Mouse (Mus musculus): ENCODE data around the gene Gm44973. TPM values are rescaled to one million over a fixed set of nuclear protein-coding genes. Genes with fewer than 3 reads are reported as not detected.
A peak's percentile ranks its signal among the peaks of the same experiment; 100 is the strongest.
"Not testable (repeated sequence)": the region's sequence is repeated elsewhere in the genome, so short reads cannot be mapped to it uniquely, and the experiment has no call there.

Gene Gm44973
- total and polyA plus RNA-seq, 3 experiments: not detected

GRCm38 (mm10) chr7:4996003-4996895 lies 19.0 kb upstream of the Gm44973 start, which contains the start of gene Zfp579:
Zfp579 (minus strand) TSS chr7:4996158.
- intact Hi-C loops (cut with DNase I): loop anchor here (2.0 kb wide), 2 partner anchors 17 to 55 kb away; partner anchors contain the start of gene Zfp580
- no peaks in the 10 kb centered on the region for H3K36me3 ChIP-seq (ENCODE audit: control insufficient read depth, insufficient read depth, low read length)
- peak within 1 kb of the TSS; percentile 75 for H3K27ac ChIP-seq
- H3K4me3 ChIP-seq: peak within 1 kb of the TSS; percentile 78
- DNase-seq: peak; percentile 88 to 93
- WGBS: 4% methylated on average over 20 of the region's 26 CpGs
- peak within 1 kb of the TSS; percentile 88 for H3K9ac ChIP-seq (ENCODE audit: low read depth, low read length)
- no peaks in the 10 kb centered on the region for H3K79me2 ChIP-seq (replicated peaks; ENCODE audit: control insufficient read depth, insufficient read depth, low read length)
- no peaks in the 10 kb centered on the region for H3K27me3 ChIP-seq (ENCODE audit: control insufficient read depth, insufficient read depth, low read length)
- 0 out of 2 replicates have a peak, but pooled peaks have one; percentile 67 for TF ChIP-seq EP300 (IDR thresholded peaks at IDR 0.05; ENCODE audit: insufficient read depth, low read depth, low read length)
- no peak for TF ChIP-seq CTCF (IDR thresholded peaks at IDR 0.05)
- peak; percentile 34; the same call in 1 of the 2 replicates for TF ChIP-seq POLR2A (IDR thresholded peaks at IDR 0.05; ENCODE audit: insufficient read depth, low read depth, low read length)
- peaks cover 5% of the 10 kb centered on the region for H3K4me1 ChIP-seq (ENCODE audit: control insufficient read depth, insufficient read depth, low read length)

- peaks cover 5% of the 10 kb centered on the region for H3K4me1 ChIP-seq (ENCODE audit: control insufficient read depth, insufficient read depth, low read length)
- TF ChIP-seq EP300 (IDR thresholded peaks at IDR 0.05; ENCODE audit: insufficient read depth, low read depth, low read length) (no peak), CTCF (IDR thresholded peaks at IDR 0.05) (no peak), POLR2A (IDR thresholded peaks at IDR 0.05; ENCODE audit: insufficient read depth, low read depth, low read length) (no peak)
- no peaks in the 10 kb centered on the region for H3K27me3 ChIP-seq (ENCODE audit: control insufficient read depth, insufficient read depth, low read length)
- H3K9ac ChIP-seq (ENCODE audit: low read depth, low read length): no peak overlapping the region
- intact Hi-C loops (cut with DNase I): loop anchor here (2.0 kb wide), 2 partner anchors 16 to 54 kb away; partner anchors contain the start of gene Zfp580
- H3K36me3 ChIP-seq (ENCODE audit: control insufficient read depth, insufficient read depth, low read length): no peaks in the 10 kb centered on the region
- H3K27ac ChIP-seq: no peak overlapping the region
- WGBS: 46% methylated on average over 8 of the region's 8 CpGs
- no peak for DNase-seq
- no peaks in the 10 kb centered on the region for H3K79me2 ChIP-seq (replicated peaks; ENCODE audit: control insufficient read depth, insufficient read depth, low read length)
- no peak overlapping the region for H3K4me3 ChIP-seq
Measured at GRCm38 (mm10) chr7:4996934-4997333, 18.4 kb upstream of the Gm44973 start.

GRCm38 (mm10) chr7:4999876-5000275 lies 15.4 kb upstream of the Gm44973 start:
- intact Hi-C loops (cut with DNase I): loop anchor here (1.0 kb wide), 1 partner anchor 47 kb away; no protein-coding TSS in a partner anchor
- 68% methylated on average over 2 of the region's 2 CpGs for WGBS
- no peak overlapping the region for H3K9ac ChIP-seq (ENCODE audit: low read depth, low read length)

GRCm38 (mm10) chr7:5002876-5003275 lies 12.4 kb upstream of the Gm44973 start:
- H3K9ac ChIP-seq (ENCODE audit: low read depth, low read length); H3K27me3 ChIP-seq (ENCODE audit: control insufficient read depth, insufficient read depth, low read length); intact Hi-C loops (cut with DNase I); H3K36me3 ChIP-seq (ENCODE audit: control insufficient read depth, insufficient read depth, low read length); H3K4me1 ChIP-seq (ENCODE audit: control insufficient read depth, insufficient read depth, low read length); H3K27ac ChIP-seq; H3K79me2 ChIP-seq (replicated peaks; ENCODE audit: control insufficient read depth, insufficient read depth, low read length); DNase-seq; H3K4me3 ChIP-seq: not testable (repeated sequence)
- WGBS: 70% methylated on average over 8 of the region's 8 CpGs

More at GRCm38 (mm10) chr7:4999876-5000275, 15.4 kb upstream of the Gm44973 start:
- no peaks in the 10 kb centered on the region for H3K79me2 ChIP-seq (replicated peaks; ENCODE audit: control insufficient read depth, insufficient read depth, low read length)
- no peak for DNase-seq
- no peak for TF ChIP-seq EP300 (IDR thresholded peaks at IDR 0.05; ENCODE audit: insufficient read depth, low read depth, low read length)
- TF ChIP-seq POLR2A (IDR thresholded peaks at IDR 0.05; ENCODE audit: insufficient read depth, low read depth, low read length): no peak
- peak; percentile 64 for TF ChIP-seq CTCF (IDR thresholded peaks at IDR 0.05)
- no peak overlapping the region for H3K27ac ChIP-seq
- H3K27me3 ChIP-seq (ENCODE audit: control insufficient read depth, insufficient read depth, low read length): no peaks in the 10 kb centered on the region
- H3K4me1 ChIP-seq (ENCODE audit: control insufficient read depth, insufficient read depth, low read length): peaks cover 5% of the 10 kb centered on the region
- H3K4me3 ChIP-seq: no peak overlapping the region
- H3K36me3 ChIP-seq (ENCODE audit: control insufficient read depth, insufficient read depth, low read length): no peaks in the 10 kb centered on the region

GRCm38 (mm10) chr7:5008229-5008628 lies 7.1 kb upstream of the Gm44973 start:
- H3K9ac ChIP-seq (ENCODE audit: low read depth, low read length): no peak overlapping the region
- H3K27me3 ChIP-seq (ENCODE audit: control insufficient read depth, insufficient read depth, low read length): no peaks in the 10 kb centered on the region
- H3K4me1 ChIP-seq (ENCODE audit: control insufficient read depth, insufficient read depth, low read length): no peaks in the 10 kb centered on the region
- WGBS: 95% methylated on average over 26 of the region's 26 CpGs
- TF ChIP-seq EP300 (IDR thresholded peaks at IDR 0.05; ENCODE audit: insufficient read depth, low read depth, low read length) (no peak), CTCF (IDR thresholded peaks at IDR 0.05) (no peak), POLR2A (IDR thresholded peaks at IDR 0.05; ENCODE audit: insufficient read depth, low read depth, low read length) (no peak)
- no peaks in the 10 kb centered on the region for H3K36me3 ChIP-seq (ENCODE audit: control insufficient read depth, insufficient read depth, low read length)
- intact Hi-C loops (cut with DNase I): no loop called here
- DNase-seq: no peak
- H3K79me2 ChIP-seq (replicated peaks; ENCODE audit: control insufficient read depth, insufficient read depth, low read length): no peaks in the 10 kb centered on the region
- H3K4me3 ChIP-seq: no peak overlapping the region
- no peak overlapping the region for H3K27ac ChIP-seq
